Mouse (Mus musculus) midbrain, embryonic 13.5 days (tissue): Measurements from ENCODE around the gene Ccdc85b. TPM values are rescaled to one million over a fixed set of nuclear protein-coding genes. Genes with fewer than 3 reads are reported as not detected.

Experiments
- polyA plus RNA-seq: library from polyadenylated mRNA; unstranded; fragments of >200 nt; fragmentation: Nextera tagmentation; extraction: Ambion mirVana; gene quantifications from 2 replicates; pipeline ENCODE4 v1.2.1, GENCODE M21; 2015

Gene Ccdc85b
- polyA plus RNA-seq, 1 experiment from 2014 or later = 9.7 TPM

Other genes with a start within 250 kb of the Ccdc85b start
- gene Pacs1, start 184.8 kb downstream of the Ccdc85b start, polyA plus RNA-seq = 31.5 and 32.0 TPM in 2 replicates
- 399 and 419 TPM in 2 replicates for gene Sf3b2, start 162.4 kb downstream of the Ccdc85b start, polyA plus RNA-seq
- 29.3 and 33.6 TPM in 2 replicates for gene Gal3st3, start 159.6 kb downstream of the Ccdc85b start, polyA plus RNA-seq
- not detected in 2 replicates for gene Catsper1, start 122.2 kb downstream of the Ccdc85b start, polyA plus RNA-seq
- gene Cst6, start 108.3 kb downstream of the Ccdc85b start, polyA plus RNA-seq = 4.5 and 5.8 TPM in 2 replicates
- 63.7 and 64.0 TPM in 2 replicates for gene Eif1ad, start 91.2 kb downstream of the Ccdc85b start, polyA plus RNA-seq
- gene Banf1, start 90.7 kb downstream of the Ccdc85b start, polyA plus RNA-seq = 366 and 375 TPM in 2 replicates
- 74.3 and 78.8 TPM in 2 replicates for gene Sart1, start 69.2 kb downstream of the Ccdc85b start, polyA plus RNA-seq
- 0.32 and 0.55 TPM in 2 replicates for gene Tsga10ip, start 55.4 kb downstream of the Ccdc85b start, polyA plus RNA-seq
- gene Drap1, start 32.9 kb downstream of the Ccdc85b start, polyA plus RNA-seq = 303 and 313 TPM in 2 replicates
- 51.6 and 60.3 TPM in 2 replicates for gene AI837181, start 32.8 kb downstream of the Ccdc85b start, polyA plus RNA-seq
- gene Fosl1, start 10.3 kb downstream of the Ccdc85b start, polyA plus RNA-seq = not detected in 2 replicates
- 183 and 192 TPM in 2 replicates for gene Fibp, start 2.7 kb upstream of the Ccdc85b start, polyA plus RNA-seq
- 5.2 and 5.7 TPM in 2 replicates for gene Ctsw, start 10.6 kb upstream of the Ccdc85b start, polyA plus RNA-seq
- 31.8 and 33.4 TPM in 2 replicates for gene Efemp2, start 16.1 kb upstream of the Ccdc85b start, polyA plus RNA-seq
- 52.1 and 53.2 TPM in 2 replicates for gene Mus81, start 30.5 kb upstream of the Ccdc85b start, polyA plus RNA-seq
- gene Cfl1, start 32.6 kb upstream of the Ccdc85b start, polyA plus RNA-seq = 3,599 and 3,660 TPM in 2 replicates
- 0.26 and 0.27 TPM in 2 replicates for gene 1700020D05Rik, start 45.9 kb upstream of the Ccdc85b start, polyA plus RNA-seq
- gene Snx32, start 52.6 kb upstream of the Ccdc85b start, polyA plus RNA-seq = 70.4 and 73.6 TPM in 2 replicates
- 0.14 TPM in 1 of 2 replicates, not detected in the other for gene Ovol1, start 102.8 kb upstream of the Ccdc85b start, polyA plus RNA-seq
- gene Ap5b1, start 110.1 kb upstream of the Ccdc85b start, polyA plus RNA-seq = 2.0 and 2.3 TPM in 2 replicates
- 91.3 and 98.9 TPM in 2 replicates for gene Rnaseh2c, start 144.0 kb upstream of the Ccdc85b start, polyA plus RNA-seq
- 82.3 and 89.3 TPM in 2 replicates for gene Kat5, start 152.3 kb upstream of the Ccdc85b start, polyA plus RNA-seq
- 30.9 and 35.4 TPM in 2 replicates for gene Rela, start 179.6 kb upstream of the Ccdc85b start, polyA plus RNA-seq
- gene Sipa1, start 205.8 kb upstream of the Ccdc85b start, polyA plus RNA-seq = 10.8 and 14.1 TPM in 2 replicates
- 11.4 and 15.1 TPM in 2 replicates for gene Map3k11, start 230.8 kb upstream of the Ccdc85b start, polyA plus RNA-seq
- 25.6 and 29.1 TPM in 2 replicates for gene Pcnx3, start 231.0 kb upstream of the Ccdc85b start, polyA plus RNA-seq
- gene Kcnk7, start 246.5 kb upstream of the Ccdc85b start, polyA plus RNA-seq = 0.15 TPM in 1 of 2 replicates, not detected in the other